Mouse (Mus musculus): Measurements from ENCODE around the gene Psmc2. TPM values are rescaled to one million over a fixed set of nuclear protein-coding genes. Genes with fewer than 3 reads are reported as not detected.

The Psmc2 gene
- total and polyA plus RNA-seq, 3 experiments: 297 to 356 (median 316) TPM

DNA sequence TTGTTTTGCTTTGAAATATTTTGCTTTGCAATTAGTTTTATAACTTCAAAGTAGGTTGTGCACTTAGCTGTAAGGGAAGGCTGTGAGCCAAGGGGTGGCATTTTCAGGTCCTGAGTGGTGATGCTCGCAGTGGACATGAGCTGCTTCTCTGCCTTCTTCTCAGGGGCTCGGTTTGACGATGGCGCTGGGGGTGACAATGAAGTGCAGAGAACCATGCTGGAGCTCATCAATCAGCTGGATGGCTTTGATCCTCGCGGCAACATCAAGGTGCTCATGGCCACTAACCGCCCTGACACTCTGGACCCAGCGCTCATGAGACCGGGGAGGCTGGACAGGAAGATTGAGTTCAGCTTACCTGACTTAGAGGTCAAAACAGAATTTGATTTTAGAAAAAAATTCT is 17.8 kb downstream of the Psmc2 start (continued):
- TF ChIP-seq ZKSCAN1 (IDR thresholded peaks at IDR 0.05; ENCODE audit: low read depth, low read length) (no peak), RCOR1 (IDR thresholded peaks at IDR 0.05; ENCODE audit: low read depth, low read length) (no peak), MEF2A (IDR thresholded peaks at IDR 0.05; ENCODE audit: extremely low read depth, insufficient replicate concordance, low read depth, low read length, poor library complexity, severe bottlenecking) (no peak)

DNA sequence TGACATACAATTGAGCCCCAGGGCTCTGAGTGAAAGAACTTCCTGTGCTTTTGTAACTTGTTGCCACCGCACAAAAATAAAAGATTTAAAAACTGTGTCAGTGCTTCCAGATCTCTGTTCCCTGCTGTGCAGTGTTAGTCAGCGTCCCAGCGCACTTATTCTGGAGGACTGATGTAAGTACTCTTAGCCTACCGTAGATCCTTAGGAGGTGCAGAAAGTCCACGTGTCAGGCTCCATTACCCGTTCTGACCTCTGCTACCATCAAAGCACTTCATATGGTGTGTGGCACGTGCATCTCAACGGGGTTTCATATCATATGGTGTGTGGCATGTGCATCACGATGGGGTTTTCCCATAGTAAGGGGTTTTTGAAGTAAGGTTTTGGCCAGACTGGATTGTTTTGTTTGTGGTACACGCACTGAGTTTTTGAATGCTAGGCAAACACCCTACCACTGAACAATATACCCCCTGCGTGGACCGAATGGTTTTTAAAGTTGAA is 18.7 kb downstream of the Psmc2 start:
- H3K4me1 ChIP-seq (ENCODE audit: control insufficient read depth in 1 of 2, insufficient read depth in 2 of 2, low read length in 2 of 2): no peaks in the 10 kb centered on the region
- H3K4me3 ChIP-seq (ENCODE audit: control insufficient read depth in 1 of 2, insufficient read depth in 1 of 2, low read depth in 2 of 2, low read length in 2 of 2): no peak overlapping the region
- DNase-seq (ENCODE audit: low read depth, low spot score): no peak
- H3K27ac ChIP-seq (ENCODE audit: control insufficient read depth, low read depth, low read length): no peak overlapping the region
- TF ChIP-seq RAD21 (IDR thresholded peaks at IDR 0.05; ENCODE audit: low read depth, low read length): no peak
- no peak for TF ChIP-seq EP300 (IDR thresholded peaks at IDR 0.05; ENCODE audit: low read depth in 1 of 2, low read length in 2 of 2)
- TF ChIP-seq ZMIZ1 (IDR thresholded peaks at IDR 0.05; ENCODE audit: low read depth, low read length): no peak
- no peak for TF ChIP-seq RCOR1 (IDR thresholded peaks at IDR 0.05; ENCODE audit: low read depth, low read length)
- TF ChIP-seq TCF12 (IDR thresholded peaks at IDR 0.05; ENCODE audit: low read depth, low read length): no peak
- TF ChIP-seq ELF1 (IDR thresholded peaks at IDR 0.05; ENCODE audit: low read depth, low read length): no peak
- TF ChIP-seq SIN3A (IDR thresholded peaks at IDR 0.05; ENCODE audit: low read length): no peak
- TF ChIP-seq NRF1 (IDR thresholded peaks at IDR 0.05; ENCODE audit: insufficient read depth, low read depth, low read length, poor library complexity, severe bottlenecking): no peak
- no peak for TF ChIP-seq CHD1 (IDR thresholded peaks at IDR 0.05; ENCODE audit: low read depth, low read length)
- no peaks in the 10 kb centered on the region for H3K9me3 ChIP-seq (replicated peaks; ENCODE audit: insufficient read depth, low read length)
- peaks cover 0 to 31% of the 10 kb centered on the region in 2 experiments; a peak in 2 of 4 replicates for H3K36me3 ChIP-seq (ENCODE audit: control insufficient read depth in 1 of 2, insufficient read depth in 2 of 2, low read length in 2 of 2)
- H3K79me2 ChIP-seq (ENCODE audit: control insufficient read depth, insufficient read depth, low read length, poor library complexity): no peaks in the 10 kb centered on the region
- no peaks in the 10 kb centered on the region for H3K27me3 ChIP-seq (ENCODE audit: control insufficient read depth in 1 of 2, insufficient read depth in 2 of 2, low read length in 2 of 2)
- H3K9ac ChIP-seq (ENCODE audit: control insufficient read depth, low read depth, low read length, poor library complexity, severe bottlenecking): no peak overlapping the region

DNA sequence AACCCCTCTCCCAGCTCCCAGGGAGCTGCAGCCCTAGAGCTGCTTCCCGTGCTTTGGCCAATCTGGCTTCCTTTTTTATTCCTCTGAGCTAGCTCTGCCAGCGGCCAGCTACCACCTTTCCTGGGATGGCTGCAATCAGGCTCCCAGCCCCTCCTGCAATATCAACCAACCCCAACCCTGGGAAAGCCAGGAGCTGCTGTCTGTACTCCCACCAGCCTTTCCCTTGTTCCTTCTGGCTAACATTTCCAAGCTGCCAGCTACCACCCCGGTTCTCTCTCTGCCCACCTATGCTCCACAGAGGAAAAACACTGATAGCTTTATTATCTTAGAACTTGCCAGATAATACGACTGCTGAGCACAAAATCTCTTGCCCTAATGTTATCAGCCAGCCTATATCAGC is 19.8 kb downstream of the Psmc2 start:
- Histone ChIP-seq H3K9me3 (replicated peaks; ENCODE audit: insufficient read depth, low read length) (no peaks in the 10 kb centered on the region), H3K4me3 (ENCODE audit: control insufficient read depth in 1 of 2, insufficient read depth in 1 of 2, low read depth in 2 of 2, low read length in 2 of 2) (no peak overlapping the region), H3K27ac (ENCODE audit: control insufficient read depth, low read depth, low read length) (no peak overlapping the region), H3K36me3 (ENCODE audit: control insufficient read depth in 1 of 2, insufficient read depth in 2 of 2, low read length in 2 of 2) (peaks cover 0 to 20% of the 10 kb centered on the region in 2 experiments; a peak in 2 of 4 replicates), H3K27me3 (ENCODE audit: control insufficient read depth in 1 of 2, insufficient read depth in 2 of 2, low read length in 2 of 2) (no peaks in the 10 kb centered on the region), H3K9ac (ENCODE audit: control insufficient read depth, low read depth, low read length, poor library complexity, severe bottlenecking) (no peak overlapping the region), H3K79me2 (ENCODE audit: control insufficient read depth, insufficient read depth, low read length, poor library complexity) (no peaks in the 10 kb centered on the region), H3K4me1 (ENCODE audit: control insufficient read depth in 1 of 2, insufficient read depth in 2 of 2, low read length in 2 of 2) (no peaks in the 10 kb centered on the region)
- DNase-seq (ENCODE audit: low read depth, low spot score): no peak
- TF ChIP-seq MYC (IDR thresholded peaks at IDR 0.05; ENCODE audit: low read depth, low read length) (no peak), POLR2AphosphoS5 (IDR thresholded peaks at IDR 0.05; ENCODE audit: borderline replicate concordance, low read depth, low read length) (no peak), SMC3 (IDR thresholded peaks at IDR 0.05; ENCODE audit: low read depth, low read length) (no peak), TBP (IDR thresholded peaks at IDR 0.05; ENCODE audit: low read depth, low read length) (no peak)

All from MEL (cell line).